Mouse (Mus musculus): Measurements from ENCODE around the gene Glp2r.

DNA sequence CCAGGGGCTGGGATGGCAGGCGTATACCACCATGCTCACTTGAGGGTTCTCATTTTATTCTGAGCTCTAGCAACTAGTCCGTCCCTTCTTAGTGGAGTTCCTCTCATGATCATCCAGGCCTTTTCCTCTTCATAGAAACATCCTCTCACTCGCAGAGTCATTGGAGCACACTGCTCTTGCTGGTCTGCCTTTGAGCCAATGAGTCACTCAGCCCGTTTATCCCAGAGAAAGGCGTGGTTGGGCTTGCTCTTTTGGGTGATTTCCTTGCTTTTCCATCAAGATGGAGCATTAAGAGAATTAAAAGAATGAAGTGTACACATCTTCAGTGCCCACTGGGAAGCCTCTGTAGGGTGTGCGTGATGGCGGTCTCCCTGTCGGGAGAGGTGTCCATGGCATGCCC, 109.5 kb downstream of the Glp2r start:
- TF ChIP-seq POLR2A (IDR thresholded peaks at IDR 0.05; ENCODE audit: borderline replicate concordance, low read depth, low read length) (no peak), CTCF (IDR thresholded peaks at IDR 0.05; ENCODE audit: low read depth, low read length) (no peak)
